Mouse (Mus musculus) intestine, embryonic 15.5 days (tissue): ENCODE results near the gene 1700012B07Rik. TPM values are rescaled to one million over a fixed set of nuclear protein-coding genes. Genes with fewer than 3 reads are reported as not detected.

Experiments
- ATAC-seq: fragments of 200-750 bp; cut with Nextera tagmentation; 2 replicates; pipeline ENCODE4 v1.8.0; 2017; ENCODE audit warnings: moderate TSS enrichment, moderate library complexity
- H3K27ac ChIP-seq: fragments of 300-500 bp; sonication (generic); 2 replicates; pipeline ENCODE4 v1.5.1; 2015; ENCODE audit warnings: mild to moderate bottlenecking, inconsistent platforms
- H3K27me3 ChIP-seq: fragments of 300-500 bp; sonication (generic); replicated peaks from 2 replicates; pipeline ENCODE4 v1.6.1; 2015; ENCODE audit warnings: inconsistent platforms
- H3K36me3 ChIP-seq: fragments of 300-500 bp; sonication (generic); 2 replicates; pipeline ENCODE4 v1.6.1; 2015; ENCODE audit warnings: inconsistent platforms
- H3K4me1 ChIP-seq: fragments of 300-500 bp; sonication (generic); replicated peaks from 2 replicates; pipeline ENCODE4 v1.6.1; 2015; ENCODE audit warnings: inconsistent platforms
- H3K4me2 ChIP-seq: fragments of 300-500 bp; sonication (generic); replicated peaks from 2 replicates; pipeline ENCODE4 v1.6.1; 2015; ENCODE audit warnings: mild to moderate bottlenecking, inconsistent platforms
- H3K4me3 ChIP-seq: fragments of 300-500 bp; sonication (generic); replicated peaks from 2 replicates; pipeline ENCODE4 v1.5.1; 2015; ENCODE audit warnings: inconsistent platforms
- H3K9ac ChIP-seq: fragments of 300-500 bp; sonication (generic); 2 replicates; pipeline ENCODE4 v1.6.1; 2015; ENCODE audit warnings: inconsistent platforms
- H3K9me3 ChIP-seq: fragments of 300-500 bp; sonication (generic); 2 replicates; pipeline ENCODE4 v1.6.1; 2016; ENCODE audit warnings: inconsistent platforms
- WGBS: fragments of 180-500 bp; shearing (Covaris S2); methylation state at CpG from one replicate; pipeline ENCODE4 v1.1.7; 2015; 5-methylcytosine and 5-hydroxymethylcytosine counted together
- polyA plus RNA-seq: library from polyadenylated mRNA; unstranded; fragments of >200 nt; fragmentation: Nextera tagmentation; extraction: Ambion mirVana; gene quantifications from 2 replicates; pipeline ENCODE4 v1.2.1, GENCODE M21; 2015

The 1700012B07Rik gene
- polyA plus RNA-seq, 1 experiment from 2014 or later: not detected

- Histone ChIP-seq H3K36me3 (no peaks in the 10 kb centered on the region), H3K4me3 (no peak overlapping the region), H3K4me2 (no peak overlapping the region), H3K27me3 (no peaks in the 10 kb centered on the region), H3K27ac (no peak overlapping the region), H3K9ac (no peak overlapping the region), H3K4me1 (no peaks in the 10 kb centered on the region), H3K9me3 (no peaks in the 10 kb centered on the region)
- no peak for ATAC-seq
- 82% methylated on average over 5 of the region's 5 CpGs for WGBS
Observed at GRCm38 (mm10) chr11:109785392-109785791, 42.5 kb downstream of the 1700012B07Rik start.

DNA sequence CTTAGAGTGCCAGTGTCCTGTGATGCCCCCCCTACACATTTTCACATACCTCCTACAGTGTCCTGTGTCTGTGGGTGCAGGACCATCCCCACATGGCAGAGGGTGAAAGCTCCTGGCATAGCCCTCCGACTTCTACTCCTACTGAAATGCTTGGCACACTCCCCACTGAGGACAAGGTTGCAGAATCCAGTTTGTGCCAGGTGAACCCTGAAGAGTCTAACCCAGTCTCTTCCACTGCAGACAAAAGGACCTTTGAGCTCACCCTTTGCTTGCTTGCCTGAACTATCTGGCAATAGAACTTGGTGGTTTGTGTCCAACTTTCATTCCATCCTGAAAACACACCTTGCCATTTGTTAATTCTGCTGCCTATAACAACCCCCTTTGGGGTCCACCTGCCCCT lies 56.5 kb downstream of the 1700012B07Rik start:
- no peak overlapping the region for H3K27ac ChIP-seq
- H3K36me3 ChIP-seq: no peaks in the 10 kb centered on the region
- H3K9me3 ChIP-seq: no peaks in the 10 kb centered on the region
- 91% methylated on average over 1 of the region's 1 CpGs for WGBS
- no peaks in the 10 kb centered on the region for H3K4me1 ChIP-seq
- H3K4me3 ChIP-seq: no peak overlapping the region
- no peak overlapping the region for H3K4me2 ChIP-seq
- no peaks in the 10 kb centered on the region for H3K27me3 ChIP-seq
- H3K9ac ChIP-seq: no peak overlapping the region
- no peak for ATAC-seq

- H3K4me2 ChIP-seq: no peak overlapping the region
- ATAC-seq: no peak
- H3K4me1 ChIP-seq: no peaks in the 10 kb centered on the region
- no peaks in the 10 kb centered on the region for H3K36me3 ChIP-seq
- H3K27me3 ChIP-seq: no peaks in the 10 kb centered on the region
- H3K9me3 ChIP-seq: no peaks in the 10 kb centered on the region
- no peak overlapping the region for H3K27ac ChIP-seq
- 88% methylated on average over 14 of the region's 14 CpGs for WGBS
- no peak overlapping the region for H3K4me3 ChIP-seq
- H3K9ac ChIP-seq: no peak overlapping the region
Observed at GRCm38 (mm10) chr11:109770185-109770584, 57.7 kb downstream of the 1700012B07Rik start.

- Histone ChIP-seq H3K36me3 (no peaks in the 10 kb centered on the region), H3K27ac (no peak overlapping the region), H3K4me2 (no peak overlapping the region), H3K9ac (no peak overlapping the region), H3K4me1 (no peaks in the 10 kb centered on the region), H3K9me3 (no peaks in the 10 kb centered on the region), H3K27me3 (no peaks in the 10 kb centered on the region), H3K4me3 (no peak overlapping the region)
- 79% methylated on average over 5 of the region's 5 CpGs for WGBS
- ATAC-seq: no peak
Observed at GRCm38 (mm10) chr11:109769091-109769490, 58.8 kb downstream of the 1700012B07Rik start.

GRCm38 (mm10) chr11:109760063-109760462 lies 67.8 kb downstream of the 1700012B07Rik start:
- no peak overlapping the region for H3K9ac ChIP-seq
- H3K36me3 ChIP-seq: no peaks in the 10 kb centered on the region
- H3K4me1 ChIP-seq: no peaks in the 10 kb centered on the region
- ATAC-seq: no peak
- no peak overlapping the region for H3K27ac ChIP-seq
- H3K4me3 ChIP-seq: no peak overlapping the region
- WGBS: 76% methylated on average over 7 of the region's 7 CpGs
- no peak overlapping the region for H3K4me2 ChIP-seq
- H3K9me3 ChIP-seq: no peaks in the 10 kb centered on the region
- H3K27me3 ChIP-seq: no peaks in the 10 kb centered on the region

DNA sequence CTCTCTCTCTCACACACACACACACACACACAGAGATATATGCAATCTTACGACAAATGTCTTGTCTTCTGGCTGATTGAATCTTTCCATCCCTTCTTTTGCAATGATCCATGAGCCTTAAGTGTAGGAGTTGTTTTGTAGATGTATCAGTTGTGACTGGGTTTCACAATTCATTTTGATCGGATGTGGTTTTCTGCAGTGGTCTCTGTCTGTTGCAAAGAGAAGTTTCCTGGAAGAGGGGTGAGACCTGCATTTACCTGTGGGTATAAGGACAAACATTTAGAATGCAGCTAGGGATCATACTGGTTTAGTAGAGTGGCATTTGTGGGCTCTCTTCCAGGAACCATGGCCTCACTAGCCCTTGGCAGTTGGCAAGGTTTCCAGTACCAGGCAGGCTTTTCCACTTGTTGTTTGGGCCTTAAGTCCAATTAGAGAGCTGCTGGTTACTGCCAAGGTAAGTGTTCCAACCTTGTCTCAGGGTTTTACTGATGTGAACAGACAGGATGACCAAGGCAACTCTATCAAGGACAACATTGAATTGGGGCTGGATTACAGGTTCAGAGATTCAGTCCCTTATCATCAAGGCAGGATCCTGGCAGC lies 69.1 kb downstream of the 1700012B07Rik start:
- no peaks in the 10 kb centered on the region for H3K36me3 ChIP-seq
- no peak overlapping the region for H3K9ac ChIP-seq
- no peaks in the 10 kb centered on the region for H3K4me1 ChIP-seq
- H3K4me3 ChIP-seq: no peak overlapping the region
- WGBS: 88% methylated on average over 2 of the region's 2 CpGs
- H3K27me3 ChIP-seq: no peaks in the 10 kb centered on the region
- ATAC-seq: no peak
- no peak overlapping the region for H3K4me2 ChIP-seq
- H3K9me3 ChIP-seq: no peaks in the 10 kb centered on the region
- no peak overlapping the region for H3K27ac ChIP-seq

DNA sequence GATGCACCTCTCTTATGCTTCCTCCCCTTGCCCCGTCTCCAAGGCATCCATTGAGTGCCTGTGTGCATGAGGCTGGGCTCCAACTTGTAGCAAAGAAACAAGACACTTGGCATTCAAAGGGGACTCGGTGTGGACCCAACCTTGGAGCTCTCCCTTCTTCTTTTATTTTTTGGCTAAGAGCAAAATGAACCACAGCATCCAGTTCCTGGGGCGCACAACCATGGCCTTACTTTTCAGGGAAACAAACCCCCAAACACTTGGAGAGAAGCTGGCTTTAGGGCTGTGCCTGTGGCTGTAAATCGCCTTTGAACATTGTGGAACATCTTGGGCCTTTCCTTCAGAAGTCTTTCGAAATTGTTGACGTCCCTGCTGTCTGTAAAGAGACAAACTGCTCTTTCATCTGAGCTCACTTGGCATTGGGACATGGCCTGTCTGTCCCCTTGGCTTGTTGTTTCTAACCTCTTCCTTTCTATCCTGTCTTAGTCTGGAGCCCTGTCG lies 73.7 kb downstream of the 1700012B07Rik start:
- H3K4me2 ChIP-seq: no peak overlapping the region
- no peak overlapping the region for H3K4me3 ChIP-seq
- no peaks in the 10 kb centered on the region for H3K4me1 ChIP-seq
- H3K36me3 ChIP-seq: no peaks in the 10 kb centered on the region
- H3K27ac ChIP-seq: no peak overlapping the region
- H3K27me3 ChIP-seq: no peaks in the 10 kb centered on the region
- WGBS: 79% methylated on average over 7 of the region's 7 CpGs
- ATAC-seq: no peak
- no peaks in the 10 kb centered on the region for H3K9me3 ChIP-seq
- no peak overlapping the region for H3K9ac ChIP-seq

DNA sequence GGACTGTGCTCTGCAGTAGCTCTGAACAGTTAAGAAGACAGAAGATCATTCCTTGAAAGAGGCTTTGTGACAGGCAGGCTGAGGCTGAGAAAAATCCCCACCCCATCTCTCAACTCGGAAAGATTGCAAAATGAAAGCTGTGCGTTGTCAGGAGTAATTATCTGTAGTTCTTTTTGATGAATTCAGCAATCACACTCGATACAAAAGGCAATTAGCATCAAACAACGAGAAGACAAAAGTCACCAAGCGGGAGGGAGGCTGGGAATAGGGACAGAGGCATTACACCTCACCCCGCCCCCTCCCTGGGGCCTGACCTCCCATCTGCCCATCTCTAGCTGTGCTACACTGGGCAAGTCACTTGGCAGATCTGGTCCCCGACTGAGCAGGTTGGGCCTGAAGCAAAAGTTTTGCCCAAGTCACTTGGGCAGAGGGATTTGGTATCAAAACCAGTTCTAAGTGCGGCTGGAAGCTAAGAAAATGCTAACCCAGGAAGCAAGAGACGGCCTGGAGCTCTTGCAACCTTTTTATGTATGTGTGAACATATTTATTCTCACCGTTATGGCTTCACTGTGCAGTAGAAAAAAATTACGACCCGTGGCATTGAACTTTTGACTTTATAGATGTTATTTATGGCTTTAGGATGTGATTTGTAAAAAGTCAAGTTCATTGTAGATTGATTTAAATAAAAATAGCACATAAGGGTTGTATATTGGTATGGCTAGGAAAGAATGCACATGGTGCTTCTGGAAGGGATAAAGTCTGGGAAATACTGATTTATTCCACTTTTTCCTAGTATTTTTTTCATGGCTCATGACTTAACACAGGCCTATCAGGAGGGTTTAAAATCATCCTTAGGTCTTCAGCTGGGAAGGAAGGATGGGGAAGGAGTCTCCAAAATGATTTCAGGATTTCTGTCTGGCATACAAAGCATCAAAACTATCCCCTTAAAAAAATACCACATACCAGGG lies 75.9 kb downstream of the 1700012B07Rik start:
- H3K9ac ChIP-seq: no peak overlapping the region
- no peaks in the 10 kb centered on the region for H3K36me3 ChIP-seq
- H3K27ac ChIP-seq: no peak overlapping the region
- ATAC-seq: no peak
- H3K4me3 ChIP-seq: no peak overlapping the region
- H3K4me1 ChIP-seq: no peaks in the 10 kb centered on the region
- H3K27me3 ChIP-seq: no peaks in the 10 kb centered on the region
- H3K4me2 ChIP-seq: no peak overlapping the region
- WGBS: 47% methylated on average over 12 of the region's 12 CpGs
- no peaks in the 10 kb centered on the region for H3K9me3 ChIP-seq

GRCm38 (mm10) chr11:109745210-109745609 lies 82.6 kb downstream of the 1700012B07Rik start:
- H3K9ac ChIP-seq: no peak overlapping the region
- H3K9me3 ChIP-seq: no peaks in the 10 kb centered on the region
- H3K4me1 ChIP-seq: no peaks in the 10 kb centered on the region
- no peak overlapping the region for H3K27ac ChIP-seq
- H3K27me3 ChIP-seq: no peaks in the 10 kb centered on the region
- 86% methylated on average over 4 of the region's 4 CpGs for whole genome bisulfite sequencing
- no peak overlapping the region for H3K4me2 ChIP-seq
- no peak for ATAC-seq
- no peaks in the 10 kb centered on the region for H3K36me3 ChIP-seq
- H3K4me3 ChIP-seq: no peak overlapping the region

DNA sequence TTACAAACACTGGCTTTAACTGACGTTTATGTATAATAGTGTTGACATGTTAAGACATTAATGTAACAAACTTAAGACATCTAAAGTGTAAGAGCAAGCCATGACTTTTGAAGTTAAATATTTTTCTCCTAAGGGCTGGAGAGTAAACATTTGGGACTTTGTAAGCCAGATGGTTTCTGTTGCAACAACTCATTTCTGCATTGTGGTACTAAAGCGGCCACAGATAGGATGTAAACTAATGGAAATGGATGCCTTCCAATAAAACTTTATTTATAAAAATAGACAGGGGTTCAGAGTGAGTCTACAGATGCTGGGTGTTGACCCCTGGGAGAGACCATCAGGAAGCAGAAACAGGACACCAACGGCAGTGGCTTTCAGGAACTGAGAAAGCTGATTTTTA lies 89.9 kb downstream of the 1700012B07Rik start:
- no peak overlapping the region for H3K4me2 ChIP-seq
- 35% methylated on average over 3 of the region's 3 CpGs for WGBS
- H3K9me3 ChIP-seq: no peaks in the 10 kb centered on the region
- H3K4me3 ChIP-seq: no peak overlapping the region
- ATAC-seq: no peak
- no peaks in the 10 kb centered on the region for H3K27me3 ChIP-seq
- no peak overlapping the region for H3K9ac ChIP-seq
- no peaks in the 10 kb centered on the region for H3K36me3 ChIP-seq
- no peak overlapping the region for H3K27ac ChIP-seq
- no peaks in the 10 kb centered on the region for H3K4me1 ChIP-seq
